Mouse (Mus musculus): ENCODE measurements at regions not wholly inside any gene's neighbourhood (a gene's known extent, or its start where the extent isn't known, plus 50 kb on each side); places are given as distances from the start of the nearest gene placed in this dataset.

- H3K4me1 ChIP-seq (replicated peaks; ENCODE audit: control insufficient read depth, insufficient read depth, low read length): no peaks in the 10 kb centered on the region
- no peak overlapping the region for H3K27ac ChIP-seq (ENCODE audit: low read depth, low read length)
- no peak overlapping the region for H3K4me3 ChIP-seq (ENCODE audit: low read depth, low read length)
- no peak for ATAC-seq
- 66% methylated on average over 4 of the region's 4 CpGs for WGBS
- H3K27me3 ChIP-seq (replicated peaks; ENCODE audit: control insufficient read depth, insufficient read depth, low read length): no peaks in the 10 kb centered on the region
- no peaks in the 10 kb centered on the region for H3K36me3 ChIP-seq (ENCODE audit: control insufficient read depth, insufficient read depth)
- TF ChIP-seq CTCF (IDR thresholded peaks at IDR 0.05; ENCODE audit: low read depth): no peak
- no peak overlapping the region for H3K4me2 ChIP-seq (replicated peaks; ENCODE audit: low read depth)
- H3K9me3 ChIP-seq (ENCODE audit: control insufficient read depth): no peaks in the 10 kb centered on the region
- no peak overlapping the region for H3K9ac ChIP-seq (ENCODE audit: low read depth, low read length)
These were observed 485.5 kb upstream of the Pou3f2 start for GRCm38 (mm10) chr4:22973585-22974116.

DNA sequence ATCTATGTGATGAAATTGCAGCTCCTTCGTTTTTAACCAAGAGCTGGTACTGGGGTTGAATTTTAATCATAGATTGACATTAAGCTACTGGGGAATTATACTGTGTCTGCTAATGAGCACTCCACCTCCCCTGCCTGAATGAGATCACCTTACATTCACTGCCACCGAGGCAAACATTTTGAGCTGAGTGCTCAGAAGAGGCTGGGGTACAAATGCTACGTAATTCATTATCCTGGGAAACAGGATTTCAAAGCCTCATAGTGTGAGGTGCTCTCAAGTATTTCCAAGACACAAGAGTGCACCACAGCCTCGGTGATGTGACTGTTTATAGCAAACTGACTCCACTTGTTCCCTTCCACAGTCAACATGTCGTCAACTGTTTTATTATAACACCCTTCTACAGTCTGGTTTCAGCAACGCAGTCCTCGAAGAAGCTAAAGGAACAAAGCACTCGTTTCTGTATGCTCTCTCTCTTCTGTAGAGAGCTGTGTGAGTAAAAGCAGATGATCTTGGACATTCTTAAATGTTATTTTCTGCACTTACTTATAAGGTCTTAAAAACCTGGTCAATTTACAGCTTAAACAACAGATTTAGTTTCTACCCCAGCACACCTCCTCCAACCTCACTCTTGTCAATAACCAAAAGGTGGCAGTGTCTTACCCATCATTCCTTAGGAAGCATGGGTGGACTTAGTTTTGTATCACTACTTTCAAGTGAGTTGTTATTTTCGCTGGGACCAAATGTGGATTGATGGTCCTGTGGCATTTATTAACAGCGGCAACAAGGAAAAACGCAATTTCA is 484.8 kb upstream of the Pou3f2 start:
- H3K27ac ChIP-seq (ENCODE audit: low read depth, low read length): no peak overlapping the region
- no peak overlapping the region for H3K4me3 ChIP-seq (ENCODE audit: low read depth, low read length)
- H3K27me3 ChIP-seq (replicated peaks; ENCODE audit: control insufficient read depth, insufficient read depth, low read length): no peaks in the 10 kb centered on the region
- ATAC-seq: no peak
- H3K4me1 ChIP-seq (replicated peaks; ENCODE audit: control insufficient read depth, insufficient read depth, low read length): no peaks in the 10 kb centered on the region
- peak; percentile 32 for TF ChIP-seq CTCF (IDR thresholded peaks at IDR 0.05; ENCODE audit: low read depth)
- WGBS: 56% methylated on average over 11 of the region's 11 CpGs
- no peak overlapping the region for H3K9ac ChIP-seq (ENCODE audit: low read depth, low read length)
- H3K9me3 ChIP-seq (ENCODE audit: control insufficient read depth): no peaks in the 10 kb centered on the region
- no peaks in the 10 kb centered on the region for H3K36me3 ChIP-seq (ENCODE audit: control insufficient read depth, insufficient read depth)
- no peak overlapping the region for H3K4me2 ChIP-seq (replicated peaks; ENCODE audit: low read depth)

DNA sequence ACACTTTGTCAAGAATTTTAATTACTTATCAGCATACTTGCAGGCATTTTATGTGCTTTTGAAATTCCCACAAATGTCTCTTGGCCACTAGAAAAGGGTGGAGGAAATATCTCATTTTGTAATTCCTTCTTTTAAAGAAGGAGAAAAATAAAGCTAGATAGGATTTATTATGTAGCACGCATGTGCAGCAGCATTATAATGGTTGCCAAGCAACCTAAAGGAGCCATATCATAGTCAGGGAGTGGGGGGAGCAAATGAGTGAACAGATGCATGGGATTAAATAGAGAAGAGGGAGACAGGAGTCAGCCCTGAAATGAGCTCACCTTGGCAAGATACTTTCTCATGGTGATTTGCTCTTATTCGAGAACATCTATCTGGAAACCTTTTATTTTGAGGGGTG is 483.0 kb upstream of the Pou3f2 start:
- no peak overlapping the region for H3K9ac ChIP-seq (ENCODE audit: low read depth, low read length)

GRCm38 (mm10) chr4:22970495-22970894 is 482.3 kb upstream of the Pou3f2 start:
- Histone ChIP-seq H3K27me3 (replicated peaks; ENCODE audit: control insufficient read depth, insufficient read depth, low read length) (no peaks in the 10 kb centered on the region), H3K9ac (ENCODE audit: low read depth, low read length) (no peak overlapping the region), H3K36me3 (ENCODE audit: control insufficient read depth, insufficient read depth) (no peaks in the 10 kb centered on the region), H3K9me3 (ENCODE audit: control insufficient read depth) (no peaks in the 10 kb centered on the region), H3K4me1 (replicated peaks; ENCODE audit: control insufficient read depth, insufficient read depth, low read length) (no peaks in the 10 kb centered on the region), H3K27ac (ENCODE audit: low read depth, low read length) (no peak overlapping the region), H3K4me3 (ENCODE audit: low read depth, low read length) (no peak overlapping the region), H3K4me2 (replicated peaks; ENCODE audit: low read depth) (no peak overlapping the region)
- ATAC-seq: no peak
- 11% methylated on average over 5 of the region's 5 CpGs for WGBS
- no peak for TF ChIP-seq CTCF (IDR thresholded peaks at IDR 0.05; ENCODE audit: low read depth)

More for the DNA sequence above, 483.0 kb upstream of the Pou3f2 start:
- no peak for ATAC-seq
- Histone ChIP-seq H3K36me3 (ENCODE audit: control insufficient read depth, insufficient read depth) (no peaks in the 10 kb centered on the region), H3K4me3 (ENCODE audit: low read depth, low read length) (no peak overlapping the region), H3K27me3 (replicated peaks; ENCODE audit: control insufficient read depth, insufficient read depth, low read length) (no peaks in the 10 kb centered on the region), H3K9me3 (ENCODE audit: control insufficient read depth) (no peaks in the 10 kb centered on the region), H3K4me1 (replicated peaks; ENCODE audit: control insufficient read depth, insufficient read depth, low read length) (no peaks in the 10 kb centered on the region), H3K4me2 (replicated peaks; ENCODE audit: low read depth) (no peak overlapping the region), H3K27ac (ENCODE audit: low read depth, low read length) (no peak overlapping the region)
- WGBS: 62% methylated on average over 2 of the region's 2 CpGs
- TF ChIP-seq CTCF (IDR thresholded peaks at IDR 0.05; ENCODE audit: low read depth): no peak

GRCm38 (mm10) chr4:22949422-22949821 is 461.3 kb upstream of the Pou3f2 start:
- no peak overlapping the region for H3K9ac ChIP-seq (ENCODE audit: low read depth, low read length)
- no peaks in the 10 kb centered on the region for H3K9me3 ChIP-seq (ENCODE audit: control insufficient read depth)
- no peak for TF ChIP-seq CTCF (IDR thresholded peaks at IDR 0.05; ENCODE audit: low read depth)
- peak; percentile 95 for ATAC-seq
- H3K27me3 ChIP-seq (replicated peaks; ENCODE audit: control insufficient read depth, insufficient read depth, low read length): no peaks in the 10 kb centered on the region
- no peaks in the 10 kb centered on the region for H3K36me3 ChIP-seq (ENCODE audit: control insufficient read depth, insufficient read depth)
- 27% methylated on average over 1 of the region's 1 CpGs for WGBS
- H3K4me2 ChIP-seq (replicated peaks; ENCODE audit: low read depth): no peak overlapping the region
- no peaks in the 10 kb centered on the region for H3K4me1 ChIP-seq (replicated peaks; ENCODE audit: control insufficient read depth, insufficient read depth, low read length)
- H3K27ac ChIP-seq (ENCODE audit: low read depth, low read length): no peak overlapping the region
- H3K4me3 ChIP-seq (ENCODE audit: low read depth, low read length): no peak overlapping the region

- H3K4me2 ChIP-seq (replicated peaks; ENCODE audit: low read depth): no peak overlapping the region
- no peak overlapping the region for H3K9ac ChIP-seq (ENCODE audit: low read depth, low read length)
- no peaks in the 10 kb centered on the region for H3K36me3 ChIP-seq (ENCODE audit: control insufficient read depth, insufficient read depth)
- ATAC-seq: peak; percentile 73
- WGBS: 63% methylated on average over 4 of the region's 4 CpGs
- H3K27me3 ChIP-seq (replicated peaks; ENCODE audit: control insufficient read depth, insufficient read depth, low read length): no peaks in the 10 kb centered on the region
- no peak overlapping the region for H3K4me3 ChIP-seq (ENCODE audit: low read depth, low read length)
- no peaks in the 10 kb centered on the region for H3K9me3 ChIP-seq (ENCODE audit: control insufficient read depth)
- no peak overlapping the region for H3K27ac ChIP-seq (ENCODE audit: low read depth, low read length)
- H3K4me1 ChIP-seq (replicated peaks; ENCODE audit: control insufficient read depth, insufficient read depth, low read length): no peaks in the 10 kb centered on the region
- TF ChIP-seq CTCF (IDR thresholded peaks at IDR 0.05; ENCODE audit: low read depth): no peak
These were observed 460.7 kb upstream of the Pou3f2 start for GRCm38 (mm10) chr4:22948880-22949279.

Data from intestine, postnatal 0 days (tissue).